Mouse (Mus musculus): Measurements from ENCODE around the gene F2rl2.

- TF ChIP-seq CTCF (IDR thresholded peaks at IDR 0.05; ENCODE audit: low read depth, low read length) (no peak), POLR2A (IDR thresholded peaks at IDR 0.05; ENCODE audit: insufficient read depth, low read length) (no peak)
Measured at GRCm38 (mm10) chr13:95692201-95692600, 4.5 kb upstream of the F2rl2 start.
